In genomic region chr13:93243076-93243475, GRCm38 (mm10) we compare ENCODE assay signal across 8 mouse cellular contexts. TPM values are rescaled to one million over a fixed set of nuclear protein-coding genes. Genes with fewer than 3 reads are reported as not detected.
A peak's percentile ranks its signal among the peaks of the same experiment; 100 is the strongest.
DNase-seq lines count a peak whose midpoint lies in the region; ATAC-seq and TF ChIP-seq lines count a peak whose summit lies in the region.

No protein-coding gene starts in this region.

- no peaks in the 10 kb centered on the region for H3K79me2 ChIP-seq in CH12.LX (replicated peaks; ENCODE audit: control insufficient read depth, extremely low read depth, insufficient read depth, poor library complexity, severe bottlenecking)

- DNase-seq in CH12.LX (ENCODE audit: extremely low read depth), result peak; percentile 90
- DNase-seq in adipocyte (ENCODE audit: low spot score), result peak; percentile 89
- peak; percentile 76 to 83 for DNase-seq in cerebellum, postnatal 36 days
- peak; percentile 75 for DNase-seq in gastrocnemius, postnatal 14 days
- peak; percentile 87 for DNase-seq in kidney, postnatal 10 days
- DNase-seq in liver, embryonic 14.5 days (ENCODE audit: low read depth in 3 of 3, low spot score in 3 of 3), result peak; percentile 43 to 63 (median 43)
- peak; percentile 44 for DNase-seq in retina, adult 2 months (ENCODE audit: low read depth, low spot score)
- peak; percentile 57 to 71 for DNase-seq in thymus, postnatal 36 days

- H3K9me3 ChIP-seq in CH12.LX (replicated peaks; ENCODE audit: low read length), result no peaks in the 10 kb centered on the region
- H3K9me3 ChIP-seq in liver, embryonic 14.5 days (ENCODE audit: control insufficient read depth, low read length), result no peaks in the 10 kb centered on the region

- peak; percentile 97 for TF ChIP-seq RAD21 in CH12.LX (IDR thresholded peaks at IDR 0.05; ENCODE audit: low read depth, low read length)

- H3K4me2 ChIP-seq in CH12.LX (ENCODE audit: insufficient read depth, low read depth, poor library complexity, severe bottlenecking), result peak overlapping the region; percentile 42; the same call in 1 of the 2 replicates
- H3K4me2 ChIP-seq in liver, embryonic 14.5 days (ENCODE audit: low read depth), result no peak overlapping the region

- 75% methylated on average over 2 of the region's 2 CpGs for WGBS in liver, embryonic 14.5 days (ENCODE audit: insufficient replicate concordance)

- H3K4me1 ChIP-seq in CH12.LX (ENCODE audit: control insufficient read depth in 1 of 2, insufficient read depth in 2 of 2), result peaks cover 4 to 12% of the 10 kb centered on the region in 2 experiments
- peaks cover 18 to 21% of the 10 kb centered on the region in 2 experiments for H3K4me1 ChIP-seq in liver, embryonic 14.5 days (replicated peaks; ENCODE audit: control insufficient read depth in 2 of 2, insufficient read depth in 2 of 2, low read length in 1 of 2)

- H3K27me3 ChIP-seq in CH12.LX (replicated peaks), result no peaks in the 10 kb centered on the region
- no peaks in the 10 kb centered on the region for H3K27me3 ChIP-seq in liver, embryonic 14.5 days (ENCODE audit: control insufficient read depth, insufficient read depth, low read length)

- no peak overlapping the region for H3K9ac ChIP-seq in CH12.LX (ENCODE audit: insufficient read depth, low read depth)
- no peak overlapping the region for H3K9ac ChIP-seq in liver, embryonic 14.5 days (replicated peaks)

- TF ChIP-seq CTCF in CH12.LX (conservative IDR thresholded peaks at IDR 0.05 in 1 of 2, IDR thresholded peaks at IDR 0.05 in 1 of 2; ENCODE audit: low read depth in 2 of 2, low read length in 2 of 2), result peak; percentile 79 to 91
- TF ChIP-seq CTCF in liver, embryonic 14.5 days (IDR thresholded peaks at IDR 0.05; ENCODE audit: low read depth), result peak; percentile 85

- TF ChIP-seq POLR2A in CH12.LX (IDR thresholded peaks at IDR 0.05; ENCODE audit: low read depth, low read length), result no peak

- no peak overlapping the region for H3K27ac ChIP-seq in CH12.LX (ENCODE audit: insufficient read depth, low read depth)
- H3K27ac ChIP-seq in liver, embryonic 14.5 days, result no peak overlapping the region

- H3K4me3 ChIP-seq in CH12.LX (replicated peaks in 1 of 3; ENCODE audit: low read depth in 2 of 3, low read length in 2 of 3, poor library complexity in 1 of 3), result no peak overlapping the region
- H3K4me3 ChIP-seq in liver, embryonic 14.5 days (ENCODE audit: insufficient read depth in 1 of 2, low read depth in 2 of 2, low read length in 2 of 2), result no peak overlapping the region

- ATAC-seq in liver, embryonic 14.5 days (ENCODE audit: insufficient read depth), result no peak

- in situ Hi-C loops in CH12.LX (cut with MboI; ENCODE audit: low pct_ligation_motif_present, low pct_unique_long_range_greater_than_20kb, low sequenced_read_pairs), result loop anchor here (25.0 kb wide), 1 partner anchor 231 kb away; no protein-coding TSS in a partner anchor

- intact Hi-C loops in gastrocnemius, postnatal 14 days (cut with DNase I; ENCODE audit: low total_unique reads), result loop anchor here (5.0 kb wide), 1 partner anchor 256 kb away; no protein-coding TSS in a partner anchor

- dilution Hi-C loops in CH12.LX (cut with MboI; ENCODE audit: extremely low pct_ligation_motif_present, extremely low pct_unique_long_range_greater_than_20kb, low sequenced_read_pairs), result no loop called here

- TF ChIP-seq EP300 in CH12.LX (IDR thresholded peaks at IDR 0.05; ENCODE audit: low read length), result peak; percentile 78
- TF ChIP-seq EP300 in liver, embryonic 14.5 days (IDR thresholded peaks at IDR 0.05; ENCODE audit: low read depth), result no peak

- H3K36me3 ChIP-seq in CH12.LX (replicated peaks in 1 of 2; ENCODE audit: control insufficient read depth in 1 of 2, insufficient read depth in 1 of 2, low read length in 1 of 2), result no peaks in the 10 kb centered on the region
- H3K36me3 ChIP-seq in liver, embryonic 14.5 days (replicated peaks; ENCODE audit: control insufficient read depth, insufficient read depth, low read depth), result no peaks in the 10 kb centered on the region

TF ChIP-seq in CH12.LX, 34 proteins besides CTCF, POLR2A, EP300 and RAD21:
- TF ChIP-seq UBTF (IDR thresholded peaks at IDR 0.05; ENCODE audit: low read depth, low read length) (no peak), ELF1 (IDR thresholded peaks at IDR 0.05; ENCODE audit: low read depth, low read length) (no peak), E2F4 (IDR thresholded peaks at IDR 0.05; ENCODE audit: insufficient replicate concordance, low read depth, low read length) (no peak), ZNF384 (IDR thresholded peaks at IDR 0.05; ENCODE audit: low read depth, low read length) (peak; percentile 36; the same call in 1 of the 2 replicates), USF2 (conservative IDR thresholded peaks at IDR 0.05; ENCODE audit: low read depth, low read length) (no peak), MAZ (IDR thresholded peaks at IDR 0.05; ENCODE audit: low read depth, low read length) (no peak), RCOR1 (conservative IDR thresholded peaks at IDR 0.05; ENCODE audit: low read depth, low read length) (peak; percentile 55; the same call in 1 of the 2 replicates), PAX5 (IDR thresholded peaks at IDR 0.05; ENCODE audit: low read length) (no peak), GABPA (IDR thresholded peaks at IDR 0.05; ENCODE audit: insufficient replicate concordance, low read depth, low read length) (no peak), ETS1 (conservative IDR thresholded peaks at IDR 0.05; ENCODE audit: low read depth, low read length) (peak; percentile 38; the same call in 1 of the 2 replicates), MYC (IDR thresholded peaks at IDR 0.05; ENCODE audit: low read depth, low read length) (peak; percentile 68; the same call in 1 of the 2 replicates), MAX (IDR thresholded peaks at IDR 0.05; ENCODE audit: low read length) (0 out of 2 replicates have a peak, but pooled peaks have one; percentile 55), POLR2AphosphoS2 (IDR thresholded peaks at IDR 0.05; ENCODE audit: low read depth, low read length) (no peak), TBP (conservative IDR thresholded peaks at IDR 0.05; ENCODE audit: low read depth, low read length) (no peak), MAFK (IDR thresholded peaks at IDR 0.05; ENCODE audit: insufficient replicate concordance, low read length) (no peak), JUN (IDR thresholded peaks at IDR 0.05; ENCODE audit: insufficient read depth, low read depth, low read length) (peak; percentile 37; the same call in 1 of the 2 replicates), ZKSCAN1 (IDR thresholded peaks at IDR 0.05; ENCODE audit: borderline replicate concordance, low read depth, low read length) (no peak), NELFE (IDR thresholded peaks at IDR 0.05; ENCODE audit: low read depth, low read length) (no peak), CHD2 (IDR thresholded peaks at IDR 0.05; ENCODE audit: low read length) (0 out of 2 replicates have a peak, but pooled peaks have one; percentile 25), BHLHE40 (IDR thresholded peaks at IDR 0.05; ENCODE audit: low read depth, low read length) (peak; percentile 37; the same call in 1 of the 2 replicates), MEF2A (IDR thresholded peaks at IDR 0.05; ENCODE audit: borderline replicate concordance, low read depth, low read length) (peak; percentile 88), ZC3H11A (IDR thresholded peaks at IDR 0.05; ENCODE audit: low read depth, low read length) (peak; percentile 91), TCF12 (IDR thresholded peaks at IDR 0.05; ENCODE audit: low read depth, low read length) (no peak), CHD1 (IDR thresholded peaks at IDR 0.05; ENCODE audit: low read depth, low read length) (no peak), MXI1 (IDR thresholded peaks at IDR 0.05; ENCODE audit: low read depth, low read length) (no peak; the same call in 1 of the 2 replicates), NRF1 (IDR thresholded peaks at IDR 0.05; ENCODE audit: low read depth, low read length) (no peak), USF1 (IDR thresholded peaks at IDR 0.05; ENCODE audit: low read depth, low read length) (no peak), JUND (conservative IDR thresholded peaks at IDR 0.05; ENCODE audit: low read depth, low read length) (peak; percentile 56; the same call in 1 of the 2 replicates), IRF4 (IDR thresholded peaks at IDR 0.05; ENCODE audit: low read depth, low read length) (peak; percentile 84), SIN3A (IDR thresholded peaks at IDR 0.05; ENCODE audit: low read length) (peak; percentile 46; the same call in 1 of the 2 replicates), KAT2A (IDR thresholded peaks at IDR 0.05; ENCODE audit: insufficient replicate concordance, low read length) (no peak), SMC3 (IDR thresholded peaks at IDR 0.05; ENCODE audit: low read depth, low read length) (peak; percentile 96), HCFC1 (IDR thresholded peaks at IDR 0.05; ENCODE audit: low read depth, low read length) (0 out of 2 replicates have a peak, but pooled peaks have one; percentile 13), ZMIZ1 (IDR thresholded peaks at IDR 0.05; ENCODE audit: low read depth, low read length) (no peak)

RNA-seq across cellular contexts. Expression of gene Tent2, which starts 50.9 kb away (rescaled TPM):
- total RNA-seq in CH12.LX (2012; rRNA removed), result 20.6 and 21.8 TPM in 2 replicates
- 45.8 and 52.1 TPM in 2 replicates for total RNA-seq in CH12.LX (2014; rRNA removed)
- polyA plus RNA-seq in CH12.LX (2012; ENCODE audit: insufficient read length, low read depth), result 44.0 and 62.1 TPM in 2 replicates
- 10 to 100 TPM; 11.9 to 13.9 TPM for total RNA-seq in gastrocnemius, postnatal 14 days (2021)
- 17.6 and 23.3 TPM in 2 replicates for polyA plus RNA-seq in liver, embryonic 14.5 days (2012; rRNA removed)
- polyA plus RNA-seq in liver, embryonic 14.5 days (2014; fragmentation: Nextera tagmentation; extraction: Ambion mirVana), result 35.8 and 38.4 TPM in 2 replicates

RNA-seq across cellular contexts. Expression of gene Homer1, which starts 56.4 kb away (rescaled TPM):
- total RNA-seq in CH12.LX (2012; rRNA removed) (16.2 and 16.4 TPM in 2 replicates), CH12.LX (2014; rRNA removed) (32.2 and 35.7 TPM in 2 replicates)
- polyA plus RNA-seq in CH12.LX (2012; ENCODE audit: insufficient read length, low read depth), result 12.6 and 14.6 TPM in 2 replicates
- 10 to 100 TPM; 63.0 to 65.1 TPM for total RNA-seq in gastrocnemius, postnatal 14 days (2021)
- 2.6 and 3.7 TPM in 2 replicates for polyA plus RNA-seq in liver, embryonic 14.5 days (2012; rRNA removed)
- 3.0 TPM in 2 replicates for polyA plus RNA-seq in liver, embryonic 14.5 days (2014; fragmentation: Nextera tagmentation; extraction: Ambion mirVana)
